Mouse (Mus musculus) ES-Bruce4 (cell line): ENCODE data around the gene Col9a2. TPM values are rescaled to one million over a fixed set of nuclear protein-coding genes. Genes with fewer than 3 reads are reported as not detected.

ENCODE experiments used
- H3K27ac ChIP-seq: 2 replicates; pipeline ENCODE4 v1.5.1; 2012; ENCODE audit warnings: low read length, inconsistent platforms; ENCODE audit not compliant: insufficient read depth
- H3K27me3 ChIP-seq: 2 replicates; pipeline ENCODE4 v1.6.1; 2012; ENCODE audit warnings: mild to moderate bottlenecking, low read length, inconsistent platforms; ENCODE audit not compliant: control insufficient read depth, poor library complexity, insufficient read depth, severe bottlenecking
- H3K36me3 ChIP-seq: 2 replicates; pipeline ENCODE4 v1.6.1; 2012; ENCODE audit warnings: inconsistent platforms, mild to moderate bottlenecking, low read length, moderate library complexity; ENCODE audit not compliant: control insufficient read depth, poor library complexity, insufficient read depth, severe bottlenecking
- H3K4me1 ChIP-seq: one replicate; pipeline ENCODE4 v1.8.1; 2011; ENCODE audit warnings: low read length; ENCODE audit not compliant: control insufficient read depth, insufficient read depth
- H3K4me3 ChIP-seq: 2 replicates; pipeline ENCODE4 v1.5.1; 2011; ENCODE audit warnings: low read depth, mild to moderate bottlenecking, low read length
- H3K9ac ChIP-seq: 2 replicates; pipeline ENCODE4 v1.6.1; 2012; ENCODE audit warnings: low read depth, mild to moderate bottlenecking, inconsistent platforms; ENCODE audit not compliant: poor library complexity, severe bottlenecking
- H3K9me3 ChIP-seq: replicated peaks from 2 replicates; pipeline ENCODE4 v1.6.1; 2012; ENCODE audit warnings: mild to moderate bottlenecking, low read length, inconsistent platforms; ENCODE audit not compliant: control insufficient read depth, poor library complexity, insufficient read depth, severe bottlenecking
- CTCF ChIP-seq: IDR thresholded peaks from one replicate; pipeline ENCODE4 v1.8.1; 2011; ENCODE audit warnings: low read depth, low read length
- EP300 ChIP-seq: IDR thresholded peaks from 2 replicates; pipeline ENCODE4 v1.6.1; 2011; ENCODE audit warnings: low read depth, low read length; ENCODE audit not compliant: insufficient read depth
- POLR2A ChIP-seq: IDR thresholded peaks from one replicate; pipeline ENCODE4 v1.8.1; 2011; ENCODE audit warnings: low read length; ENCODE audit not compliant: insufficient read depth
- polyA plus RNA-seq: library from polyadenylated mRNA; stranded (reverse); fragments of >200 nt; gene quantifications from 2 replicates; pipeline ENCODE4 v1.2.4, GENCODE M21; 2011; ENCODE audit warnings: low read depth; ENCODE audit not compliant: missing spikeins, insufficient read depth, insufficient read length

The Col9a2 gene
- polyA plus RNA-seq, 1 experiment, result 5.8 TPM

DNA sequence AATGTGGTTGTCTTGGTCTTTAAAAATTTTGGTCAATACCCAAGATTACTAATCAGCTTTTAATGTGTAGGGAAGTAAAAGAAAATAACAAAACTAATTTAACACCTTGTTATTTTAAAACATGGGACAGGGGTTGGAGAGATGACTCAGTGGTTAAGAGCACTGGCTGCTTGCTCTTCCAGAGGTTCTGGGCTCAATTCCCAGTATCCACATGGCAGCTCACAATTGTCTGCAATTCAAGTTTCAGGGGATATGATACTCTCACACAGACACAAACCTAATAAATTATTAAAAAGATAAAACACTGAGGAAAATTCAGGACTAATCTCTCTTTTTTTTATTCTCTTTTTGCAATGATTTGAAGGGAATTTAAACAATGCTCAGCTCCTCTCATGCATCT, 45.3 kb downstream of the Col9a2 start:
- TF ChIP-seq POLR2A (no peak), CTCF (no peak), EP300 (no peak)

GRCm38 (mm10) chr4:121088696-121089095, 49.5 kb downstream of the Col9a2 start:
- H3K27me3 ChIP-seq, result no peaks in the 10 kb centered on the region
- TF ChIP-seq POLR2A (no peak), CTCF (no peak), EP300 (no peak)
- H3K9me3 ChIP-seq, result no peaks in the 10 kb centered on the region
- no peaks in the 10 kb centered on the region for H3K4me1 ChIP-seq
- no peak overlapping the region for H3K27ac ChIP-seq
- H3K36me3 ChIP-seq, result peaks cover 20% of the 10 kb centered on the region
- no peak overlapping the region for H3K4me3 ChIP-seq
- no peak overlapping the region for H3K9ac ChIP-seq

More for the DNA sequence above, 45.3 kb downstream of the Col9a2 start:
- Histone ChIP-seq H3K4me1 (no peaks in the 10 kb centered on the region), H3K9me3 (no peaks in the 10 kb centered on the region), H3K36me3 (peaks cover 17% of the 10 kb centered on the region), H3K27me3 (no peaks in the 10 kb centered on the region), H3K27ac (no peak overlapping the region), H3K9ac (no peak overlapping the region), H3K4me3 (no peak overlapping the region)

- Histone ChIP-seq H3K27me3 (no peaks in the 10 kb centered on the region), H3K27ac (no peak overlapping the region), H3K4me1 (no peaks in the 10 kb centered on the region), H3K9ac (no peak overlapping the region), H3K9me3 (no peaks in the 10 kb centered on the region), H3K36me3 (peaks cover 28% of the 10 kb centered on the region), H3K4me3 (no peak overlapping the region)
- TF ChIP-seq CTCF (no peak), POLR2A (no peak), EP300 (no peak)
These were observed 51.0 kb downstream of the Col9a2 start for GRCm38 (mm10) chr4:121090211-121090610.

DNA sequence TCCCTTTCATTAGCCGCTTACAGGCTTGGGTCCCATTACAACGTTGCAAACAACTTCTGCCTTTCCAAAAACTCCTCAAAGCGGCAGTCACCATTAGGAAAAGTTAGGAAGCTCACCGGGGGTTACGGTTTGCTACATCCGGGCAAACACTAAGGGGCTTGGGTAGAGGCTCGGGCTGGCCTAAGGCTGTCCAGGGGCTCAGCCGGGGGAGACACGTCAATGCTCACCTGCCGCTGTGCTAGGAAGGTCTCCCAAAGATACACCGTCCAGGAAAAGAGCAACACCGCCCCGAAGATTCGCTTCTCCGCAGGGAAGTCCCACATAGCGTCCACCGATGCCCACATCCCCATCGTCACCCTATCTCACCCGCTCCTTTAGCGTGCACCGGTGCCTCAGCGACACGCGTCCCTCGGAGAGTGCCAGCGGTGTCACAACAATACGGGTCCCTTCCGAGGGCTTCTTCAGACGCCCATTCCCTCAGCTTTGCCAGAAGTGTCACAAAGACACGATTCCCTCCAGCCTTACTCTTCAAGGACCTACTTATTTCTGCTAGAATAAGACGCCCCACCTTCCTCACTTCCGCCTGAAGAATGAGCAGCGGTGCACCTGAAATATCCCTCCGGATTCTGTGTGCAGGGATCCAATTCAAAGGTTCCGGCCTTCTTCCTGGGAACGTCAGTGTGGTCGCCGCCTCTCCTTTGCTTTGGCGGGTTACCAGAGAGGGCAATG, 58.6 kb downstream of the Col9a2 start, which contains the start of gene Zmpste24:
Zmpste24 (minus strand) TSS at position 592 of the 729 bp plus-strand sequence.
- TF ChIP-seq EP300 (no peak), POLR2A (peak; percentile 39)
- no peak within 1 kb of the TSS for H3K27ac ChIP-seq
- no peaks in the 10 kb centered on the region for H3K4me1 ChIP-seq
- no peaks in the 10 kb centered on the region for H3K27me3 ChIP-seq
- peaks cover 16% of the 10 kb centered on the region for H3K36me3 ChIP-seq
- H3K9me3 ChIP-seq, result no peaks in the 10 kb centered on the region
- peak within 1 kb of the TSS; percentile 90 for H3K4me3 ChIP-seq
- H3K9ac ChIP-seq, result peak within 1 kb of the TSS; percentile 85

DNA sequence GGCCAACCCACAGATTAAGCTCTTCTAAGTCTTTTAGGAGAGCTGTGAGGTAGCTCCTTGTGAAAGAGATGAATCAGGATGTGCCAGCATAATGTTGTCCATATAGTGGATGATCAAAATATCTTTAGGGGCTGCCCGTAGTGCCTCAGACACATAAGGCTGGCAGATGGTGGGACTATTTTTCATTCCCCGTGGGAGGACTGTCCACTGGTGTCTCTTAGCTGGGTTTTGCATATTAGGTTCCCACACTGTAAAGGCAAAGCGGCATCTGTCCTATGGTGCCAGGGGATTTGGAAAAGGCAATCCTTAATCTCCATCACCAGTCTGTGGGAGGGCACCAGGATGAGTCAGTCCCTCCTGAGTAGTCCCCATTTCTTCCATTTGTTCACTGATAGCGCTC, 64.1 kb downstream of the Col9a2 start:
- no peak overlapping the region for H3K27ac ChIP-seq
- no peaks in the 10 kb centered on the region for H3K27me3 ChIP-seq
- H3K9me3 ChIP-seq, result no peaks in the 10 kb centered on the region
- H3K4me1 ChIP-seq, result no peaks in the 10 kb centered on the region
- TF ChIP-seq POLR2A, result no peak
- no peak for TF ChIP-seq CTCF
- TF ChIP-seq EP300, result no peak
- H3K36me3 ChIP-seq, result no peaks in the 10 kb centered on the region
- no peak overlapping the region for H3K4me3 ChIP-seq
- no peak overlapping the region for H3K9ac ChIP-seq

Other genes starting within 250 kb of the Col9a2 start
- 40.1 and 46.2 TPM in 2 replicates for gene Nfyc, start 207.8 kb upstream of the Col9a2 start, polyA plus RNA-seq
- gene Rims3, start 184.6 kb upstream of the Col9a2 start, polyA plus RNA-seq, result 7.3 and 9.3 TPM in 2 replicates
- 14.0 and 17.0 TPM in 2 replicates for gene Exo5, start 114.4 kb upstream of the Col9a2 start, polyA plus RNA-seq
- 2.9 and 3.2 TPM in 2 replicates for gene Zfp69, start 87.7 kb upstream of the Col9a2 start, polyA plus RNA-seq
- 23.0 and 23.9 TPM in 2 replicates for gene Smap2, start 22.1 kb upstream of the Col9a2 start, polyA plus RNA-seq
- gene Zmpste24, start 58.9 kb downstream of the Col9a2 start, polyA plus RNA-seq, result 31.5 and 31.7 TPM in 2 replicates
- not detected in 2 replicates for gene Tmco2, start 69.8 kb downstream of the Col9a2 start, polyA plus RNA-seq
- 55.8 and 62.5 TPM in 2 replicates for gene Rlf, start 175.7 kb downstream of the Col9a2 start, polyA plus RNA-seq